Mouse (Mus musculus) cerebellum, adult 8-10 months (tissue): ENCODE measurements at regions not wholly inside any gene's neighbourhood (a gene's known extent, or its start where the extent isn't known, plus 50 kb on each side); places are given as distances from the start of the nearest gene placed in this dataset.
"Not testable (repeated sequence)": the region's sequence is repeated elsewhere in the genome, so short reads cannot be mapped to it uniquely, and the experiment has no call there.

Source experiments
- DNase-seq: peaks from one replicate; pipeline ENCODE4 v3.0.0; 2022

DNA sequence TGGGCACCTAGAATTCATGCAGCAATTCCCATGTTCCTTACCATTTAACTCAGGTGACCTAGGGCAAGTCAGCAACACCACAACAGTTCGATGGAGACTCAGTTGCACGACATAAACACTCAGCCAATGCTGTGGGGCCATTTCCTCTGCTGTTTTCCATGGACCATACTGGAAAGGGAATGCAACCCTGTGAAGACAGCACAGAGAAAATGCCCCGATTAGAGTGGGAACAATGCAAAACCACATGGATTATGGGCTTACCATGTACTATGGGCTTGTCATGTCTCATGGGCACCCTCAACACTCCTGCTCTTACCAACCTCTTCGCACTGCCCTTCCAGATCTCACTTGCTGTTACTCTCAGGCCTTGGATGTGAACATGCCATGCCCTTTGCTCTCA lies 207.6 kb downstream of the Snurf start:
- DNase-seq = not testable (repeated sequence)

DNA sequence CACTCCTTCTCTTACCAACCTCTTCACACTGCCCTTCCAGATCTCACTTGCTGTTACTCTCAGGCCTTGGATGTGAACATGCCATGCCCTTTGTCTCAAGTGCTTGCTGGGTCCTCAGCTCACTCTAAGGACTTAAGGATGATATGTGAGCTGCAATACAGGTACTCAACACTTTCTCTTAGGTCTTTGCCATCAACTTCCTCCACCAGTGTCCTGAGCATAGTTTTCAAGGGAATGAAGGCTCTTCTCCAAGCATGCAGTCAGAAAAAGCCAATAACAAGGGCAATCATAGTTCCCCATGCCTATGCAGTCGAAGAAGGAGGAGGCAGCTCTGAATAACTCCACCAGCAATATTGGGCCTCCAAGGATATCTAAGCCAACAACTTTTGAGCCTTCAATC lies 235.1 kb downstream of the Snurf start:
- peak; percentile 4 for DNase-seq

GRCm38 (mm10) chr7:59768641-59769040 lies 236.2 kb downstream of the Snurf start:
- peak; percentile 29 for DNase-seq

DNA sequence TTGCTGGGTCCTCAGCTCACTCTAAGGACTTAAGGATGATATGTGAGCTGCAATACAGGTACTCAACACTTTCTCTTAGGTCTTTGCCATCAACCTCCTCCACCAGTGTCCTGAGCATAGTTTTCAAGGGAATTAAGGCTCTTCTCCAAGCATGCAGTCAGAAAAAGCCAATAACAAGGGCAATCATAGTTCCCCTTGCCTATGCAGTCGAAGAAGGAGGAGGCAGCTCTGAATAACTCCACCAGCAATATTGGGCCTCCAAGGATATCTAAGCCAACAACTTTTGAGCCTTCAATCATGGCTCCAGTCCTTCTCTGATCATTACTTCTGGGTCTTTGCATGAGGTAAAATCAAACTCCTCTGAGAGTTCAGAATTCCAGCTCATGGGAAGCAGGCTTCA lies 237.5 kb downstream of the Snurf start:
- DNase-seq = not testable (repeated sequence)
